Mouse (Mus musculus): ENCODE results near the gene Sulf2. TPM values are rescaled to one million over a fixed set of nuclear protein-coding genes. Genes with fewer than 3 reads are reported as not detected.

The Sulf2 gene
- polyA plus RNA-seq, 1 experiment from 2014 or later = 37.6 TPM

Other genes with a start within 250 kb of the Sulf2 start
- 10.6 and 11.3 TPM in 2 replicates for gene Ncoa3, start 163.0 kb downstream of the Sulf2 start, polyA plus RNA-seq (2015; fragmentation: Nextera tagmentation; extraction: Ambion mirVana)